Mouse (Mus musculus): ENCODE data around the gene Thra. TPM values are rescaled to one million over a fixed set of nuclear protein-coding genes. Genes with fewer than 3 reads are reported as not detected.

The Thra gene
- polyA plus RNA-seq, 2 experiments: 55.9 to 157 TPM

DNA sequence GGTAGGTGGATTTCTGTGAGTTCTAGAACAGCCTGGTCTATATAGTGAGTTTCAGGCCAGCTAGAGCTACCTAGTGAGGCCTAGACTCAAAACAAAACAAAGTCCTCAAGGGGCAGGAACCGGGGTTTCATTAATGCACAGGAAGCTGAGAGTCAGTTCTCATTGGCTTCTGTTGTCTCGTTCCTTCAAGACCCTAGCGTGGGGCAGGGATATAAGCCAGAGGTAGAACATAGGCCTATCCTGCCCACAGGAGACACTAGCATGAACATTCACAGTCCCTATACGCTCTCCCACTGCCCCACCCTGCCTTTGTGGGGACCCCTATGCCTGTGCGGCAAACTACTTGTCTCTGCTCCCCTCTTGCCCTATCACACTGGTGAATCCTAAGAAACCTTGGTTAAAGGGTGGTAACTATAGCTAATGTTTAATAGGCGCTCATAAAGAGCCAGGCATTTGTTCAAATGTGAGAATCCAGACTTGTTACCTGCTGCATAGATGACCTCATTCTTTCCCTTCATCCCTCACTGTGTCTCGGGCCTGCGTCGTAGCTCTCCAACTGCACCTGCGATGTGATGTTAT is 12.2 kb downstream of the Thra start:
- Histone ChIP-seq H3K27ac (replicated peaks; ENCODE audit: low read depth, low read length) (no peak overlapping the region), H3K27me3 (ENCODE audit: control insufficient read depth, insufficient read depth, low read length) (no peaks in the 10 kb centered on the region), H3K4me3 (replicated peaks; ENCODE audit: low read length) (no peak overlapping the region), H3K9me3 (ENCODE audit: control insufficient read depth, low read length) (no peaks in the 10 kb centered on the region), H3K36me3 (ENCODE audit: control insufficient read depth, insufficient read depth, low read length) (peaks cover 44% of the 10 kb centered on the region), H3K9ac (ENCODE audit: low read depth, low read length, severe bottlenecking) (no peak overlapping the region), H3K4me2 (replicated peaks; ENCODE audit: low read depth, low read length, severe bottlenecking) (no peak overlapping the region), H3K4me1 (ENCODE audit: control insufficient read depth, insufficient read depth, low read length) (peaks cover 62% of the 10 kb centered on the region)
- whole genome bisulfite sequencing: 86% methylated on average over 10 of the region's 10 CpGs
- TF ChIP-seq POLR2A (IDR thresholded peaks at IDR 0.05; ENCODE audit: borderline replicate concordance, extremely low read depth, insufficient read depth, insufficient read length): no peak
- DNase-seq (ENCODE audit: low spot score): no peak
- no peak for ATAC-seq (ENCODE audit: low FRiP score, low read depth)

- WGBS: 92% methylated on average over 5 of the region's 5 CpGs
- Histone ChIP-seq H3K9me3 (ENCODE audit: control insufficient read depth, low read length) (no peaks in the 10 kb centered on the region), H3K27me3 (ENCODE audit: control insufficient read depth, insufficient read depth, low read length) (no peaks in the 10 kb centered on the region), H3K27ac (replicated peaks; ENCODE audit: low read depth, low read length) (no peak overlapping the region), H3K4me2 (replicated peaks; ENCODE audit: low read depth, low read length, severe bottlenecking) (no peak overlapping the region), H3K4me3 (replicated peaks; ENCODE audit: low read length) (no peak overlapping the region), H3K36me3 (ENCODE audit: control insufficient read depth, insufficient read depth, low read length) (peaks cover 46% of the 10 kb centered on the region), H3K4me1 (ENCODE audit: control insufficient read depth, insufficient read depth, low read length) (peaks cover 56% of the 10 kb centered on the region), H3K9ac (ENCODE audit: low read depth, low read length, severe bottlenecking) (no peak overlapping the region)
- no peak for ATAC-seq (ENCODE audit: low FRiP score, low read depth)
- DNase-seq (ENCODE audit: low spot score): no peak
- TF ChIP-seq POLR2A (IDR thresholded peaks at IDR 0.05; ENCODE audit: borderline replicate concordance, extremely low read depth, insufficient read depth, insufficient read length): no peak
Measured at GRCm38 (mm10) chr11:98753264-98753663, 12.8 kb downstream of the Thra start.

DNA sequence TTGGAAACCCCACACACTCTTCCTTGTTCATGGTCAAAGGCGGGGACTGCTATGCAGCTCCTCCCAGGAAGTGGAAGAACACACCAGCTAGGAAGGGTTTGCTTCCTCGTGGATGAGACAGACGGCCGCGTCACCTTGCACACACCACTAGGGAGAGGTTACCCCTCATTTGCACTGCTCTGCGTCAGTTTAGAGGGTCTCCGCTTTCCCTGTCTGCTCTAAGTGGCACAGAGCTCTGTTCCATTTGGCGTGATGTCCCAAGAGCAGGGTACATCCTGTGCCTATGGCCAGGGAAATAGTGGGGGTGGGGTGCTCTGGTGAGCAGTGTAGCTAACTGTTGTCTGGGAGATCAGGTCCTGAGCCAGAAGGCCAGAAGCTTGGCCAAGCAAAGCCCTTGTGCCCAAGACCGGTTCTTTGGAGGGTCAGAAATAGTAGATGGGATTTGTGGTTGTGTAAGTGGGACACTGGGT is 13.7 kb downstream of the Thra start:
- Histone ChIP-seq H3K27me3 (ENCODE audit: control insufficient read depth, insufficient read depth, low read length) (no peaks in the 10 kb centered on the region), H3K9me3 (ENCODE audit: control insufficient read depth, low read length) (no peaks in the 10 kb centered on the region), H3K9ac (ENCODE audit: low read depth, low read length, severe bottlenecking) (no peak overlapping the region), H3K4me1 (ENCODE audit: control insufficient read depth, insufficient read depth, low read length) (peaks cover 47% of the 10 kb centered on the region), H3K27ac (replicated peaks; ENCODE audit: low read depth, low read length) (0 out of 2 replicates have a peak overlapping the region, but pooled peaks have one; percentile 26), H3K4me2 (replicated peaks; ENCODE audit: low read depth, low read length, severe bottlenecking) (no peak overlapping the region), H3K36me3 (ENCODE audit: control insufficient read depth, insufficient read depth, low read length) (peaks cover 48% of the 10 kb centered on the region), H3K4me3 (replicated peaks; ENCODE audit: low read length) (no peak overlapping the region)
- TF ChIP-seq POLR2A (IDR thresholded peaks at IDR 0.05; ENCODE audit: borderline replicate concordance, extremely low read depth, insufficient read depth, insufficient read length): no peak
- ATAC-seq (ENCODE audit: low FRiP score, low read depth): no peak
- no peak for DNase-seq (ENCODE audit: low spot score)
- 62% methylated on average over 9 of the region's 9 CpGs for WGBS

- H3K36me3 ChIP-seq (ENCODE audit: control insufficient read depth, insufficient read depth, low read length): peaks cover 51% of the 10 kb centered on the region
- H3K4me3 ChIP-seq (replicated peaks; ENCODE audit: low read length): no peak overlapping the region
- H3K27me3 ChIP-seq (ENCODE audit: control insufficient read depth, insufficient read depth, low read length): no peaks in the 10 kb centered on the region
- H3K27ac ChIP-seq (replicated peaks; ENCODE audit: low read depth, low read length): 0 out of 2 replicates have a peak overlapping the region, but pooled peaks have one; percentile 26
- no peak overlapping the region for H3K9ac ChIP-seq (ENCODE audit: low read depth, low read length, severe bottlenecking)
- TF ChIP-seq POLR2A (IDR thresholded peaks at IDR 0.05; ENCODE audit: borderline replicate concordance, extremely low read depth, insufficient read depth, insufficient read length): no peak
- WGBS: 29% methylated on average over 7 of the region's 7 CpGs
- DNase-seq (ENCODE audit: low spot score) (no peak), ATAC-seq (ENCODE audit: low FRiP score, low read depth) (peak; percentile 45; the same call in 1 of the 2 replicates)
- H3K4me1 ChIP-seq (ENCODE audit: control insufficient read depth, insufficient read depth, low read length): peaks cover 42% of the 10 kb centered on the region
- H3K9me3 ChIP-seq (ENCODE audit: control insufficient read depth, low read length): no peaks in the 10 kb centered on the region
- no peak overlapping the region for H3K4me2 ChIP-seq (replicated peaks; ENCODE audit: low read depth, low read length, severe bottlenecking)
Measured at GRCm38 (mm10) chr11:98754621-98755181, 14.3 kb downstream of the Thra start.

GRCm38 (mm10) chr11:98755726-98756380 is 15.4 kb downstream of the Thra start:
- WGBS: 93% methylated on average over 6 of the region's 6 CpGs
- H3K4me3 ChIP-seq (replicated peaks; ENCODE audit: low read length): no peak overlapping the region

More at GRCm38 (mm10) chr11:98755726-98756380, 15.4 kb downstream of the Thra start:
- TF ChIP-seq POLR2A (IDR thresholded peaks at IDR 0.05; ENCODE audit: borderline replicate concordance, extremely low read depth, insufficient read depth, insufficient read length): no peak
- no peak overlapping the region for H3K4me2 ChIP-seq (replicated peaks; ENCODE audit: low read depth, low read length, severe bottlenecking)
- no peak overlapping the region for H3K27ac ChIP-seq (replicated peaks; ENCODE audit: low read depth, low read length)
- peaks cover 30% of the 10 kb centered on the region for H3K4me1 ChIP-seq (ENCODE audit: control insufficient read depth, insufficient read depth, low read length)
- H3K9me3 ChIP-seq (ENCODE audit: control insufficient read depth, low read length): no peaks in the 10 kb centered on the region
- H3K36me3 ChIP-seq (ENCODE audit: control insufficient read depth, insufficient read depth, low read length): peaks cover 59% of the 10 kb centered on the region
- ATAC-seq (ENCODE audit: low FRiP score, low read depth): no peak
- DNase-seq (ENCODE audit: low spot score): no peak
- H3K9ac ChIP-seq (ENCODE audit: low read depth, low read length, severe bottlenecking): no peak overlapping the region
- no peaks in the 10 kb centered on the region for H3K27me3 ChIP-seq (ENCODE audit: control insufficient read depth, insufficient read depth, low read length)

Measured in limb, embryonic 14.5 days (tissue).